ENCODE assay signal across 17 mouse cellular contexts in the genomic region with DNA sequence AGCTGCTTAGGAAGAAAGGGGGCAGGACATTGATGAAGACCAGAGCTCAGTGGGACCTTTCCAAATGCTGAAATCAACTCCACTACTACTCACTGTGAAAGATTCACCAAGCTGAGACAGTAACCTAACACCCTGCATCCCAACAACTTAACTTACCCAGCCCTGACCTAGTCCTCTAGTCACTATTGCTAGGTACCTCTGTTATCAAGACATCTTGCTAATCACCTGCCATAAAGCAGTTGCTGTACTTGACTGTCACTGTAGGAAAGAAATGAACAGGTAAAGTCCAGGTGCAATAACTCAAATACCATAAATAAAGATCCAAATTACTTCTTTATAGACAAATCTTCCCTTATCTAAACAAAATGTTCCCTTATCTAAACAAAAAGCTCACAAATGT.
"Had no signal": no experiment of that assay in that cellular context is flagged by ENCODE, and none has a peak within 500 bp of the region (broad histone marks: within the 10 kb centered on the region; RNA-seq: fewer than 3 reads in every experiment).

No protein-coding gene starts in this region.

- H3K4me1 ChIP-seq: megakaryocyte, embryonic 14.5 days; midbrain, embryonic 13.5 days; midbrain, embryonic 15.5 days; neural tube, embryonic 12.5 days had no signal

- H3K27me3 ChIP-seq: lung, embryonic 15.5 days; megakaryocyte, embryonic 14.5 days; midbrain, embryonic 13.5 days; midbrain, embryonic 15.5 days; neural tube, embryonic 12.5 days had no signal

- H3K9ac ChIP-seq: liver, postnatal 0 days; lung, embryonic 15.5 days; midbrain, embryonic 13.5 days; midbrain, embryonic 15.5 days; neural tube, embryonic 12.5 days had no signal

- H3K27ac ChIP-seq: lung, embryonic 15.5 days; macrophage; midbrain, embryonic 13.5 days; midbrain, embryonic 15.5 days; neural tube, embryonic 12.5 days had no signal

- H3K4me3 ChIP-seq: lung, embryonic 15.5 days; megakaryocyte, embryonic 14.5 days; midbrain, embryonic 13.5 days; midbrain, embryonic 15.5 days; neural tube, embryonic 12.5 days had no signal

- H3K36me3 ChIP-seq: lung, embryonic 15.5 days; midbrain, embryonic 13.5 days; midbrain, embryonic 15.5 days; neural tube, embryonic 12.5 days had no signal

- DNase-seq: liver, postnatal 0 days; lung, adult 2 months; lung, postnatal 14 days; lung, postnatal 36 days; right cerebral cortex, postnatal 14 days; spleen, adult 18-20 months; thymus, adult 18-20 months; thymus, postnatal 14 days; thymus, postnatal 36 days had no signal

- H3K4me2 ChIP-seq: lung, embryonic 15.5 days; midbrain, embryonic 11.5 days; midbrain, embryonic 13.5 days; midbrain, embryonic 15.5 days; neural tube, embryonic 12.5 days had no signal

- ATAC-seq: liver, postnatal 0 days; lung, postnatal 0 days; midbrain, embryonic 13.5 days; midbrain, embryonic 15.5 days had no signal

- H3K9me3 ChIP-seq: lung, embryonic 15.5 days; megakaryocyte, embryonic 14.5 days; midbrain, embryonic 13.5 days; midbrain, embryonic 15.5 days; neural tube, embryonic 12.5 days had no signal
